Mouse (Mus musculus): Measurements from ENCODE around the gene Pclo. TPM values are rescaled to one million over a fixed set of nuclear protein-coding genes. Genes with fewer than 3 reads are reported as not detected.
"Not testable (repeated sequence)": the region's sequence is repeated elsewhere in the genome, so short reads cannot be mapped to it uniquely, and the experiment has no call there.

The Pclo gene
- polyA plus RNA-seq, 1 experiment from 2014 or later = 7.7 TPM

DNA sequence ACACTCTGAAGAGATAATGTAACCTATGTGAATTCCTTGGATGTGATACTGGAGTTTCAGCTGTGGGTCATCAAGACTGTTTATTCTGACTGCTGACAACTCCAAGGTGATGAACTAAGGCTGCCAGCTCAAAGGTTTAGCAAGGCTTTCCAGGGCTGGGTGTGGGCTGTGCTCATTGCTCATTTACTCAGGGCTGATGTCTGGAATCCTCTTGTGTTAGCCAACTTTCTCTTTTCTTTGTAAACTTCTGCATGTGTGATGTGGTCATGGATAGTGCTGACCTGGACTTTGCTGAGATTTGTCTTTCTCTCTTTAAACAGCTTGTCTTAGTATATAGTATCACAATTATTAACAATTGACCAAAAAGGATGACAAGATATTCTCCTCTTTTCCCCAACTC is 338.9 kb downstream of the Pclo start:
- no peak overlapping the region for H3K27ac ChIP-seq (replicated peaks)
- no peaks in the 10 kb centered on the region for H3K9me3 ChIP-seq
- H3K9ac ChIP-seq = no peak overlapping the region
- H3K4me1 ChIP-seq (replicated peaks) = no peaks in the 10 kb centered on the region
- no peaks in the 10 kb centered on the region for H3K27me3 ChIP-seq
- no peaks in the 10 kb centered on the region for H3K36me3 ChIP-seq
- no peak overlapping the region for H3K4me2 ChIP-seq
- no peak for ATAC-seq (ENCODE audit: low read depth)
- H3K4me3 ChIP-seq = no peak overlapping the region

DNA sequence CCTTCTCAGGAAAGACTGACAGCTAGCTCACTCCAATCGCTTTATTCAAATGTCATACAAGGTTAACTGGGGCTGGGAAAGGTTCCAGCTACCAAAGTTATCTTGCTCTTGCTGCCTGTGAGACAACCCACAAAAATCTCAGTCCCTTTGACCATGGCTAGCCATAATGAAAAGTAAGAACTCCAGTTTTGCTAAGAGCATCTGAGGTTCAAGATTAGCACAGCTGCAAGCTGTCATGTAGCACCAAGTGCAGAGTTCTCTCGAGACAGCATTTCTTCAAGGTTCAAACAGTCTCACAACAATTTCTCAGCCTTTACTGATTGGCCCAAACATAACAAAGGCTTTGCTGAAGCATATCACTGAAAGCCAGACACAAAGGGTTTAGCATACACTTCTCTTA is 370.6 kb downstream of the Pclo start:
- H3K27ac ChIP-seq (replicated peaks); H3K36me3 ChIP-seq; H3K4me3 ChIP-seq; H3K4me1 ChIP-seq (replicated peaks); H3K9ac ChIP-seq; H3K4me2 ChIP-seq; ATAC-seq (ENCODE audit: low read depth); H3K9me3 ChIP-seq; H3K27me3 ChIP-seq: not testable (repeated sequence)
- WGBS = 75% methylated on average over 2 of the region's 2 CpGs

DNA sequence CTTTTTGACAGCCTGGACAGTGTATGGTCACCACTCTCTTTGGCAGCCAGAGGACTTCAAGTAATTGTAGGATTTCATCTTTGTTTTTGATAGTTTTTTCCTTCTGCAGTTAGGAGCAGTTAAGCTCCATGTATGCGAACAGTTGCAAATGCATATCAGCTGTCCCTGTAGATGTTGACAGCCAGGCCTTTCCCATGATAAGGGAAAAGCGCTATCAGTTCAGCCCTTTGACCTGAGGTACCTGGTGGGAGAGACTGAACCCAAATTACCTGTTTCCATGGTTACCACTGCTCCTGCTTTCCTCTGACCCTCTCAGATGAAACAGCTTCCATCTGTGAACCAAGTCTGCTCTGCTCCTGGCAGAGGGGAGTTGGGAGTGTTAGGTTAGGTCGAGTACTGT is 377.5 kb downstream of the Pclo start:
- Histone ChIP-seq H3K27ac (replicated peaks) (no peak overlapping the region), H3K9me3 (0 out of 2 replicates have a peak, but pooled peaks cover 4% of the 10 kb centered on the region), H3K4me2 (no peak overlapping the region), H3K9ac (no peak overlapping the region), H3K27me3 (no peaks in the 10 kb centered on the region), H3K4me3 (no peak overlapping the region), H3K36me3 (no peaks in the 10 kb centered on the region), H3K4me1 (replicated peaks) (no peaks in the 10 kb centered on the region)
- 83% methylated on average over 3 of the region's 3 CpGs for WGBS
- no peak for ATAC-seq (ENCODE audit: low read depth)

DNA sequence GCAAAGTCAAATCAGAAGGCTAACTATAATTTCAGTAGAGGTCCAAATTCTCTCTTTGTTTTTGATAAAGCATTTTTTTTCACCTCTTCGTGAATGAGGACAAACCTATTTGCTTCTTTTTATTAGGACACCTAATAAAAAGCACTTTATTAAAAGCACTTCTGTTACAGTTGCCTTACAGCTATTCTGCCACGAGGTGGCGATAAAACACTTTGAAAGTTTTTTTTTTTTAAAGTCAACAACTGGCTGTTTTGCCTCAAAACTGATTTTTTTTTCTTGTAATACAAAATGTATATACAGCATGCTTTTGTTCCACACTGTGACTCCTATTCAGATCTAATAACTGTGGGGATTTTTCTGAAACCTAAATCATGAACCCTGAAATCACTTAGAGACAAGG is 388.8 kb downstream of the Pclo start:
- H3K9ac ChIP-seq; H3K27ac ChIP-seq (replicated peaks); H3K4me1 ChIP-seq (replicated peaks); ATAC-seq (ENCODE audit: low read depth); H3K36me3 ChIP-seq; H3K4me2 ChIP-seq; H3K4me3 ChIP-seq; H3K27me3 ChIP-seq: not testable (repeated sequence)
- WGBS = 21% methylated on average over 3 of the region's 3 CpGs
- H3K9me3 ChIP-seq = peaks cover 12% of the 10 kb centered on the region
